Mouse (Mus musculus) left cerebral cortex, adult 9 months (tissue): ENCODE results near the gene Eps15.
A peak's percentile ranks its signal among the peaks of the same experiment; 100 is the strongest.

ENCODE experiments used
- DNase-seq, 2 experiments: peaks; one replicate each; pipeline ENCODE4 v3.0.0; 2022; ENCODE audit warnings: low spot score in 2 of 2

Gene Eps15

GRCm38 (mm10) chr4:109279689-109280458 lies at the start of gene Eps15:
TSS of gene Eps15 (plus strand) at chr4:109280268.
- peak; percentile 37 to 73 for DNase-seq

DNA sequence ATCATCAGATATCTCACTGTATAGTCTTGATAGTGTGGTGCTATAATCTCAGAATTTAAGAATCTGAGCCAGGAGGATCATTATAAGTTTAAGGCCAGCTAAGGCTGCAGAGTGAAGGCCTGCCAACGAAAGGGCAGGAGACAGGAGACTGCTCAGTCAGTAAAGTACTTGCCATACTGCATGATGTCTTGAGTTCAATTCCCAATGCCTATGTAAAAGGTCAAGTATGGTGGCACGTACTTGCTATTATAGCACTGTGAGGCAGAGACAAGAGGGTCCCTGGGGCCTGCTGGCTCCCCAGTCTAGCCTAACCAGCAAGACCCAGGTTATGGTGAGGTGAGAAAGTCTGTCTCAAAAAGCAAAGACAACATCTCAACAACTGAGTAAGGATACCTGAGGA lies 45.9 kb upstream of the Eps15 start, which contains the start of gene Calr4:
Gene Calr4 (plus strand): TSS at position 301 of the 400 bp plus-strand sequence.
- no peak for DNase-seq

DNA sequence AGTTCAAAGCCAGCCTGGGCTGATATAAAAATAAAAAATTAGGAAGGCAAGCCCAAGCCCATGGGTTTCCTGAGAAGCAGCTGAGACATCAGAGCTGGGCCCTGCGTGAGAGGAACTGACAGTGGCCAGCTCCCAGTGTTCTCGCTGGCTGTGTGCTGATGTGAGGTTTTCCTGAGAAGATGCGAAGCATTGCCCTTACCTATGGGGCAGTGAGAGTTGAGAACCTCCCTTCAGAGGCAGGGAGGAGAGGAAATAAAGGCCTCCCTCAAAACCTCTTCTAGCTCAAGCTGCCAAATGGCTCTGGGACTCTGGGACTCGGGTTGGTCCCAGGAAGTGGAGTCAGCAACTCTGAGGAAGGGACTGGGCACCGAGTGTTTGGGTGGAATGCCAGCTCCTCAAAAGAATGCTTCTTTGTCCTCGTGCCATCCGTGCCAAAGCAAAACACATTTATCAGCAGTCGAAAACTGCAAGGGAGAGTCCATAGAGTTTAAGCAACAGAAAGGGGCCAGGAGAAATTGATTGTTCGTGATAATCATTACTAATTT lies 45.2 kb upstream of the Eps15 start:
- no peak for DNase-seq

- no peak for DNase-seq
These were observed 43.7 kb upstream of the Eps15 start for GRCm38 (mm10) chr4:109236186-109236879.

- DNase-seq = peak; percentile 14 to 41
These were observed 41.4 kb upstream of the Eps15 start for GRCm38 (mm10) chr4:109238428-109239268.

GRCm38 (mm10) chr4:109241221-109241620 lies 38.8 kb upstream of the Eps15 start:
- DNase-seq = no peak

DNA sequence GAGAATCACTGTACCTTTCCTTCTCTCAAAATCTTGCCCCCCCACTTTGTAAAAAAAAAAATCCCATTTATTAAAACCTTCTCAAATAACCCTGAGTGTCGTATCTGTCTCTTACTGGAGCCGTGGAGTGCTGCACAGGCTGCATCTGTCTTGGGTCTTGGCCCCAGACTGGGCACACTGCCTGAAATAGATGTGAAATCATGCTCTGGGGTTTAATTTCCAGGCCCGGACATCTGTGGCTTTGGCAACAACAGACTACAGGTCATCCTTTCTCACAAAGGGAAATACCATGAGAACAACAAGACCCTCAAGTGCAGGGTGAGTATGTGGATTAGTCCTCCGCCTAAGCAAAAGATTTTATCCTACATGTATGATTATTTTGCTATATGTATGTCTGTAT lies 38.1 kb upstream of the Eps15 start:
- no peak for DNase-seq

DNA sequence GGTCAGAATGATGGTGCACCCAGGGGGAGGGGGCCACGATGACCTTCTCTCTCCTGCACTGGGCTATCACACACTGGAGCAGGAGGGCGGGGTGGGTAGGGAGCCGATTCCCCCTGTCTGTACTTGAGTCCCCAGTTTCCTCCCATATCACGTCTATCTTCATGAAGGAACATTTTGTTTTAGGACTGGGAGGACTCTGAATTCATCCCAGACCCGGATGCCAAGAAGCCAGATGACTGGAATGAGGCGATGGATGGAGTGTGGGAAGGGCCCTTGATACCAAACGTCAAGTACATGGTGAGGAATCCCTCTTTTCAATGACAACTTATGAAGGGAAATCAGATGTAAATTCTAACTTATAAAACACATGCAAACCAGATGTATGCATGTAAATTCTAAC lies 35.6 kb upstream of the Eps15 start:
- DNase-seq = no peak

GRCm38 (mm10) chr4:109245016-109245620 lies 35.0 kb upstream of the Eps15 start:
- no peak for DNase-seq

- DNase-seq = no peak
These were observed 28.5 kb upstream of the Eps15 start for GRCm38 (mm10) chr4:109251605-109252004.

- no peak for DNase-seq
These were observed 27.9 kb upstream of the Eps15 start for GRCm38 (mm10) chr4:109252199-109252598.

- DNase-seq = no peak
These were observed 26.4 kb upstream of the Eps15 start for GRCm38 (mm10) chr4:109253664-109254151.

DNA sequence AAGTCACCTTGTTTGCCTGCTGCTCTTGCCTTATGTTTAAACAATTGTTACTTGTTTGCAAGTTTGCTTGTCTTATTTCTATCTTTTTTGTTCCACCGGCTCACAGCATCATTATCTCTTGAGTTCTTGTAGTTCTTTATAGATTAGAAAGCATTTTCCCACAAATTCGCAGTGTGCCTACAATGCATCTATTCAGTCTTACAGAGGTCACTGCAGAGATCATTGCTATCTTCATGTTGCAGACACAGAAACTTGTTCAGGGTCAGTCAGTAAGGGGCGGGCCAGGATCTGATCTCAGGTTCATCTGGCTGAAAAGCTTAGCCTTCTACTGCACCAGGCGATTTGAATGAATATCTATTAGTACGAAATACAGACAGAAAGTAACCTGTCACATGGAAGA lies 25.6 kb upstream of the Eps15 start:
- no peak for DNase-seq

DNA sequence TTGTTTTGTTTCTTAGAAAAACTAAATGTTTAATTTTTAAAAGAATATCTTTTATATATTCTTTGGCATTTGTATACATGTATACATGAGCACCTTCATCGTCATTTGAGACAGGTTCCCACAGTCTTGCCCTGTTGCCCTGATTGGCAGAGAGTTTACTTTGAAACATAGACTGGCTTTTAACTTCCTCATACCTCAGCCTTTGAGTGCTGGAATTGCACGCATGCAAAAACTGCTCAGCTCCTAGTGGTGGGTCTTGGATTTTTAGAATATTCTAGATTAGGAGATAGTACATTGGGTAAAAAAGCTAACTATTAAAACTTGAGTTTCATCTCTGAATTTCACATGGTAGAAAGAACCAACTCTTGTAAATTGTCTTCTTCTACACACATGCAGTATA lies 24.7 kb upstream of the Eps15 start:
- DNase-seq = no peak

DNA sequence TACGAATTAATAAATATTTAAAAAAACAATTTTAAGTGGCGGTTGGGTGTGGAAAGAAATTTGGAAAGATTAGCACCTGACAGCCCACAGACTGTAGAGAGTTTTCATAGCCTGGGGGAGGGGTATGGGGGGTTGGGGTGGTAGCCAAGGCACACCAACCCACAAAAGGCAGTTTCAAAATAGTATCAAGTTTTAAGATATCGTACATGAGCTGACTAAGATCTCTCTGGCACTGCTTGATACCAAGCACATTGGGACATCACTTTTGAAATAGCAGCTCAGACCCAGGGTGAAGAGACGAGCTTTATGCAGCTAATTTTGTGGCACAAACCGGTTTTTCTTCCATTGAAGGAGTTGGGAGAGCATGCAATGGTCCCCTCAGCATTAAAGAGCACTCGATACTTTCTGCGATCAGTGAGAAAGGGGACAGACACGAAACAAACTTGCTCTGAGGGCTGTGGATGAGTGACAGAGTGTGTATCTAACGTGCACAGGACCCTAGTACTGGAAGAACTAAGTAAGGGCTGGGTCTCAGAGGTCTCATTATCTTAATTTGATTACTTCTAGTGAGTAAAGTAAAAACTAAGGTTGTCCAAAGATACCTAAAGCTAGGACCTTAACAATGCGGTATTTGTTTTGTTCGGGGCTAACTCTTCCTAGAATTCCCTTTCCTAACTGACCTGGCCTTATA lies 24.2 kb upstream of the Eps15 start:
- DNase-seq = no peak

DNA sequence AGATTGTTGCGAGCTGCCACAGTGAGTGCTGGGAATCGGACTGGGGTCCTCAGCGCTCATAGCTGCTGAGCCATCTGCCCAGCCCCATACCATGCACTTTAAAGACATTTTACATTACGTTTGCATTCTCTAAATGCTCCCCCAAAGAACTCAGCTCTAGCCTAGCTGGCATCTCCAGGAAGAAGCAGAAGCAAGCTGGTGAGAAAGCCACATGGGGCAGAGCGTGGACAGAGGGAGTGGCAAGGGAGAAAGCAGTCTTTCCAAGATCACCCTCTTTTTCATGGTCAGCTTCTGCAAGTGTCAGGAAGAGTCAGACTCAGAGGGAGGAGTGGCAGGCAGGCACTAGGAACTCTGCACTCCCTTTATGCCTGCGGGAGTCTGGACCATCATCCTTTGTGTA lies 23.3 kb upstream of the Eps15 start:
- no peak for DNase-seq

DNA sequence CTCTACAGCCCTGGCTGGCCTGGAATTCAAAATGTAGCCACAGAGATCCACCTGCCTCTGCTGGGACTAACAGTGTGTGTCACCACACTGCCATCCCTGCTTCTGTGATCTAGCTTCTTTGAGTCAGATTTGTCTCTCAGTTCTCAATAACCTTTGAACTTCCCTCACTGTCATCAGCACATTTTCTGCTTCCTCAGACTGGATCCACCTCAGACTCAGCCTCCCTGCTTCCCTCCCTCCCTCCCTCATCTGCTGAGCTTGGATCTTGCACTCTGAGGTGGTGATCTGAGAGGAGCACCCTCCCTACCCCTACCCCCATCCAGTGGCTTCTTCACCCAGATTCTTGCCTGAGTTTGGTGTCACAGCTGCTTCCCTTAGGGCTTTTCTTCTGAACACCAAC lies 22.4 kb upstream of the Eps15 start:
- no peak for DNase-seq

GRCm38 (mm10) chr4:109262068-109262467 lies 18.0 kb upstream of the Eps15 start:
- no peak for DNase-seq

- no peak for DNase-seq
These were observed 14.0 kb upstream of the Eps15 start for GRCm38 (mm10) chr4:109266056-109266455.

DNA sequence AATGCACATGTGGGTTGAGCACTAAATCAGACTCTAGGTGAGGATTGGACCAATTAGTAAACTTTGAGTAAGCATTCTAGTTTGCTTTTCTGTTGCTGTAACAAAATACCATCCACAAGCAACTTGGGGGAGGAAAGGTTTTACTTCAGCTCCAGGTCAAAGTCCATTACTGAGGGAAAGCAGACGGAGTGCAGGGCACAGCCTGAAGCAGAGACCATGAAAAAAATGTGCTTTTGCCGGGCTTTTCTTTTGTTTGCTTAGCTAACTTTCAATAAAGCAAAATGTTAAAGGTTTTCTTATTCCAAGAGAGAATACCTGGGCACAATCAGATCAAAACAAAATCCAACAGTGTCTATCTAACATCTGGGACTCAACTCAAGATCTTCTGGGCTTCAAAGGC lies 13.3 kb upstream of the Eps15 start:
- no peak for DNase-seq

GRCm38 (mm10) chr4:109267452-109267851 lies 12.6 kb upstream of the Eps15 start:
- DNase-seq = no peak
